Mouse (Mus musculus) embryo, embryonic 11 days (tissue): ENCODE measurements around the gene Dnah17.

Experiments
- DNase-seq: peaks from one replicate; pipeline ENCODE4 v3.0.0-alpha.2; 2015

Gene Dnah17

GRCm38 (mm10) chr11:118015381-118016145, 114.9 kb downstream of the Dnah17 start:
- no peak for DNase-seq

GRCm38 (mm10) chr11:118014391-118014995, 115.9 kb downstream of the Dnah17 start:
- no peak for DNase-seq

GRCm38 (mm10) chr11:118013339-118013738, 117.1 kb downstream of the Dnah17 start:
- DNase-seq = no peak

GRCm38 (mm10) chr11:118012595-118012994, 117.8 kb downstream of the Dnah17 start:
- no peak for DNase-seq

GRCm38 (mm10) chr11:118009865-118010571, 120.4 kb downstream of the Dnah17 start:
- no peak for DNase-seq

GRCm38 (mm10) chr11:118008843-118009242, 121.6 kb downstream of the Dnah17 start:
- no peak for DNase-seq

GRCm38 (mm10) chr11:118008144-118008805, 122.2 kb downstream of the Dnah17 start:
- no peak for DNase-seq

GRCm38 (mm10) chr11:118007460-118008143, 122.8 kb downstream of the Dnah17 start:
- no peak for DNase-seq

- no peak for DNase-seq
Observed at GRCm38 (mm10) chr11:118004217-118004616, 126.2 kb downstream of the Dnah17 start.

GRCm38 (mm10) chr11:118003718-118004117, 126.7 kb downstream of the Dnah17 start:
- DNase-seq = no peak

GRCm38 (mm10) chr11:118003176-118003575, 127.3 kb downstream of the Dnah17 start:
- DNase-seq = no peak

- no peak for DNase-seq
Observed at GRCm38 (mm10) chr11:118000565-118001215, 129.7 kb downstream of the Dnah17 start.

- no peak for DNase-seq
Observed at GRCm38 (mm10) chr11:118000083-118000482, 130.4 kb downstream of the Dnah17 start.

GRCm38 (mm10) chr11:117999260-117999934, 131.0 kb downstream of the Dnah17 start:
- no peak for DNase-seq

GRCm38 (mm10) chr11:117998356-117998755, 132.1 kb downstream of the Dnah17 start:
- DNase-seq = no peak

- no peak for DNase-seq
Observed at GRCm38 (mm10) chr11:117997085-117997484, 133.3 kb downstream of the Dnah17 start.

GRCm38 (mm10) chr11:117996066-117996465, 134.4 kb downstream of the Dnah17 start:
- no peak for DNase-seq

- no peak for DNase-seq
Observed at GRCm38 (mm10) chr11:117995661-117996060, 134.8 kb downstream of the Dnah17 start.

GRCm38 (mm10) chr11:117995255-117995654, 135.2 kb downstream of the Dnah17 start:
- DNase-seq = no peak

GRCm38 (mm10) chr11:117994250-117995057, 136.0 kb downstream of the Dnah17 start:
- no peak for DNase-seq
